Mouse (Mus musculus) liver, embryonic 13.5 days (tissue): ENCODE measurements at regions not wholly inside any gene's neighbourhood (a gene's known extent, or its start where the extent isn't known, plus 50 kb on each side); places are given as distances from the start of the nearest gene placed in this dataset. TPM values are rescaled to one million over a fixed set of nuclear protein-coding genes. Genes with fewer than 3 reads are reported as not detected.

ENCODE experiments used
- microRNA counts: library from miRNA; unstranded; fragments of <30 nt; microRNA quantifications from one replicate; lab custom pipeline; 2016
- microRNA-seq: library from miRNA; unstranded; fragments of <30 nt; microRNA quantifications from one replicate; pipeline ENCODE4, GENCODE M21; 2016

MicroRNAs in the stretch of these regions (microRNA counts, 519-probe panel; counts per million panel counts)
- 114 counts per million for microRNA mmu-miR-682 (lab: Ali Mortazavi, UCI)

Small RNAs in the stretch of these regions (microRNA-seq; reads per million reads assigned to microRNA genes)
- gene Mir682, result not detected
